Mouse (Mus musculus) kidney, adult 10 weeks (tissue): ENCODE measurements around the gene Hoxc13. TPM values are rescaled to one million over a fixed set of nuclear protein-coding genes. Genes with fewer than 3 reads are reported as not detected.

Experiments used
- polyA plus RNA-seq: library from polyadenylated mRNA; stranded (reverse); fragments of 350-450 nt; fragmentation: Illumina TruSeq; extraction: RNeasy Lipid Tissue Mini Kit (QIAGEN cat#74804); gene quantifications from one replicate; pipeline ENCODE4 v1.2.3, GENCODE M21; 2014; ENCODE audit warnings: low read depth, low replicate concordance

Hoxc13 gene
- polyA plus RNA-seq, result not detected

DNA sequence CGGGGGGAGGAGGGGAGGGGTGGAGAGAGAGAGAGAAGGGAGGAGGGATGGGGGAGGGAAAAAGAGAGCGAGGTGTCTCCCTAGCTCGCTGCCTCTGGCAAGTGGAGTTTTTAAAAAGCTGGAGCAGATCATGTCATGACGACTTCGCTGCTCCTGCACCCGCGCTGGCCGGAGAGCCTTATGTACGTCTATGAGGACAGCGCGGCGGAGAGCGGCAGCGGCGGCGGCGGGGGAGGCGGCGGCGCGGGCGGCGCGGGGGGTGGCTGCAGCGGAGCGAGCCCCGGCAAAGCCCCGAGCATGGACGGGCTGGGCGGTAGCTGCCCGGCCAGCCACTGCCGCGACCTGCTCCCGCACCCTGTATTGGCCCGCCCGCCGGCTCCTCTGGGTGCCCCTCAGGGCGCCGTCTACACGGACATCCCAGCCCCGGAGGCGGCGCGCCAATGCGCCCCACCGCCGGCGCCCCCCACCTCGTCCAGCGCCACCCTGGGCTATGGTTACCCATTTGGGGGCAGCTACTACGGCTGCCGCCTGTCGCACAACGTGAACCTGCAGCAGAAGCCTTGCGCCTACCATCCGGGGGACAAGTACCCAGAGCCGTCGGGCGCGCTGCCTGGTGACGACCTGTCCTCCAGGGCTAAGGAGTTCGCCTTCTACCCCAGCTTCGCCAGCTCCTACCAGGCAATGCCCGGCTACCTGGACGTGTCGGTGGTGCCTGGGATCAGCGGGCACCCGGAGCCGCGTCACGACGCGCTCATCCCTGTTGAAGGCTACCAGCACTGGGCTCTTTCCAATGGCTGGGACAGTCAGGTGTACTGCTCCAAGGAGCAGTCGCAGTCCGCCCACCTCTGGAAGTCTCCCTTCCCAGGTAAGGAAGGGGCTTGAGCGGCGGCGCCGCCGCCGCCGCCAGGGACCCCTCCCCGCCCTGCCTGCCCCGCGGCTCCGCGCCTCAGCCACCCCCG is at the start of gene Hoxc13:
Gene Hoxc13, plus strand, starts transcription at position 51 of the 959 bp plus-strand sequence.

DNA sequence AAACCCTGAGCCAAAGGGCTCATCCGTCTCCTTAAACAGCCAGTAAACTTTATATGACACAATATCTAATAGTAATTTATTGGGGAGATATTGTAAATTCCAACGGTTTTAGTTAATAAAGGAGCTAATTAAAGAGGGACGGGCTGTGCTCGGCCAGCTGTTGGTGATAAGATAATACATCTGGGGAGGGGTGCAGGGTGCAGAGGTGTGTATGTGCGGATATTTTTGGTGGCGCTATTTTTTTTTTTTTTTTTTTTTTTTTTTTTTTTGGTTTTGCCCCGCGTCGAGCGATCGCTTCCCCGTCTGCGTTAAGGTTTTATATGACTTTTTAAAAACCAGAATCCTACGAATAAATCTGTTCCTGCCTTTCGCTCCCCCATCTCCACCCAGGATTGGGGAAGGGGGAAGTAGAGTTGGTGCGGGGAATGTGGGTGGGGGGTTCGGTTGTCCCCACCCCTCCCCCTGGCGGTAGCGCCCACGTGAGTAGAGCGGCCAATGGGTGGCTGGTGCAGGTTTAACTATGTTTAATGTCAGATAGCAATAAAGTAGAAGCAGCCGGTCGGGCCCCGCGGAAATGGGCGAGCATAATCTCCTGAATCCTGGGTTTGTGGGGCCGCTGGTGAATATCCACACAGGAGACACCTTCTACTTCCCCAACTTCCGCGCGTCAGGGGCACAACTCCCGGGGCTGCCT is 15.5 kb downstream of the Hoxc13 start, which contains the start of gene Hoxc12:
Gene Hoxc12, plus strand, starts transcription at position 479 of the 694 bp plus-strand sequence.

DNA sequence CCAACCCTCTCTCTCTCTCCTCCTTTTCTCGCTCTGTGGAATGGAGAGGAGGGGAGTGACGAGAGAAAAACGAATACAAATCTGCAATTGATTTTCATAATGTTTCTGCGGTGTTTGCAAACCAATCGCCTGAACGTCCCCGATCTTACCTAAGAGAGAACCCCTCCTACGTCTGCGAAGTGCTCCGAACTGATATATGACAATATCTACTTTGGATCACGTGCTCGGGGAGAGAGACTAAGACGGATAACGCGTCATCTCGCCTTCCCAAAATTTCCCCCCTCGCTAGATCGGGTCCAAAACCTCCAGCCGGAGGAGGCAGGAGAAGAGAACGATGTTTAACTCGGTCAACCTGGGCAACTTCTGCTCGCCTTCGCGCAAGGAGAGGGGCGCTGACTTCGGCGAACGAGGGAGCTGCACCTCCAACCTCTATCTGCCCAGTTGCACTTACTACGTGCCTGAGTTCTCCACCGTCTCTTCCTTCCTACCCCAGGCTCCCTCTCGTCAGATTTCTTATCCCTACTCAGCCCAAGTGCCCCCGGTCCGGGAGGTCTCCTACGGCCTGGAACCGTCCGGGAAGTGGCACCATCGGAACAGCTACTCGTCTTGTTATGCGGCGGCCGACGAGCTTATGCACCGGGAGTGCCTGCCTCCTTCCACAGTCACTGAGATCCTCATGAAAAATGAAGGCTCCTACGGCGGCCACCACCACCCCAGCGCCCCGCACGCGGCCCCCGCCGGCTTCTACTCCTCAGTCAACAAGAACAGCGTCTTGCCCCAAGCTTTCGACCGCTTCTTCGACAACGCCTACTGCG is 33.5 kb downstream of the Hoxc13 start, which contains the start of gene Hoxc11:
Gene Hoxc11, plus strand, starts transcription at position 236 of the 815 bp plus-strand sequence.

DNA sequence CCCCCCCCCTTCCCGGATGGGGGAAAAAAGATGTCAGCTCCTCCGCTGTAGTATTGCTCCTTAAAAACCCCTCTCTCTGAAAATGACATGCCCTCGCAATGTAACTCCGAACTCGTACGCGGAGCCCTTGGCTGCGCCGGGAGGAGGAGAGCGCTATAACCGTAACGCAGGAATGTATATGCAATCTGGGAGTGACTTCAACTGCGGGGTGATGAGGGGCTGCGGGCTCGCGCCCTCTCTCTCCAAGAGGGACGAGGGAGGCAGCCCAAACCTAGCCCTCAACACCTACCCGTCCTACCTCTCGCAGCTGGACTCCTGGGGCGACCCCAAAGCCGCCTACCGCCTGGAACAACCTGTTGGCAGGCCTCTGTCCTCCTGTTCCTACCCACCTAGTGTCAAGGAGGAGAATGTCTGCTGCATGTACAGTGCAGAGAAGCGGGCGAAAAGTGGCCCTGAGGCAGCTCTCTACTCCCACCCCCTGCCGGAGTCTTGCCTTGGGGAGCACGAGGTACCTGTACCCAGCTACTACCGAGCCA is 45.9 kb downstream of the Hoxc13 start, which contains the start of gene Hoxc10:
Gene Hoxc10, plus strand, starts transcription at position 21 of the 536 bp plus-strand sequence.

DNA sequence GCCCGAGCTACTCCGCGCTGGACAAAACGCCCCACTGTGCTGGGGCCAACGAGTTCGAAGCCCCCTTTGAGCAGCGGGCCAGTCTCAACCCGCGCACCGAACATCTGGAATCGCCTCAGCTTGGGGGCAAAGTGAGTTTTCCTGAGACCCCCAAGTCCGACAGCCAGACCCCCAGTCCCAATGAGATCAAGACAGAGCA is 46.3 kb downstream of the Hoxc13 start, which contains the start of gene Hoxc5:
Gene Hoxc5, plus strand, starts transcription at position 132 of the 199 bp plus-strand sequence.

DNA sequence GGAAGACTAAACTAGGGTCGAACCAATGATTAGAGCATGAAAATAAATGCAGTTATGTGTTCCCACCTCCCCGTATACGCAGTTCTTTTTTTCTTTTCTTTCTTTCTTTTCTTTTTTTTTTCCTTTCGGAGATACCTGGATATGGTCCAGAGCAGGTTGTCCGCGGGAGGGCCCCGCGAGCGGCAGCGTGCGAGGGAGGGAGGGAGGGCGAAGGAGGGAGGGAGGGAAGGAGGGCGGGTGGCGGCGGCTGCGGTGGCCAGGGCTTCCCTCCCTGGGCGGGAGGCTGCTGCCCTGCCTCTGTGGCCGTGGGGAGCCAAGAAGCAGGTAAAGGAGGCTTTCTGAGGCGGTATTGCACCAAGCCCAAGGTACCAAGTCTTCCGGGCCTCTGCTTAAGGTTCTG is 55.3 kb downstream of the Hoxc13 start, which contains the start of gene Hoxc9:
Gene Hoxc9, plus strand, starts transcription at position 269 of the 400 bp plus-strand sequence.

Other genes starting within 250 kb of the Hoxc13 start
- gene Atp5g2, start 248.8 kb upstream of the Hoxc13 start, polyA plus RNA-seq, result 17.9 TPM
- 63.3 TPM for gene Calcoco1, start 198.9 kb upstream of the Hoxc13 start, polyA plus RNA-seq
- gene Hoxc12, start 15.7 kb downstream of the Hoxc13 start, polyA plus RNA-seq, result not detected
- gene Hoxc11, start 33.3 kb downstream of the Hoxc13 start, polyA plus RNA-seq, result not detected
- 32.6 TPM for gene Hoxc10, start 45.7 kb downstream of the Hoxc13 start, polyA plus RNA-seq
- gene Hoxc5, start 46.3 kb downstream of the Hoxc13 start, polyA plus RNA-seq, result 1.3 TPM
- 2.9 TPM for gene Hoxc9, start 55.3 kb downstream of the Hoxc13 start, polyA plus RNA-seq
- gene Hoxc8, start 69.5 kb downstream of the Hoxc13 start, polyA plus RNA-seq, result 7.4 TPM
- gene Hoxc6, start 77.2 kb downstream of the Hoxc13 start, polyA plus RNA-seq, result 17.0 TPM
- 2.9 TPM for gene Hoxc4, start 97.8 kb downstream of the Hoxc13 start, polyA plus RNA-seq
- 12.2 TPM for gene Smug1, start 246.0 kb downstream of the Hoxc13 start, polyA plus RNA-seq